Mouse (Mus musculus): ENCODE results near the gene Cacnb1. TPM values are rescaled to one million over a fixed set of nuclear protein-coding genes. Genes with fewer than 3 reads are reported as not detected.
A peak's percentile ranks its signal among the peaks of the same experiment; 100 is the strongest.

Cacnb1 gene
- polyA plus RNA-seq, 1 experiment from 2014 or later, result 51.8 TPM

GRCm38 (mm10) chr11:98035977-98036377, 13.1 kb upstream of the Cacnb1 start:
- Histone ChIP-seq H3K4me3 (replicated peaks) (peak overlapping the region; percentile 41), H3K27ac (no peak overlapping the region), H3K9ac (replicated peaks) (peak overlapping the region; percentile 69), H3K27me3 (peaks cover 11% of the 10 kb centered on the region), H3K4me2 (replicated peaks) (peak overlapping the region; percentile 85), H3K9me3 (no peaks in the 10 kb centered on the region), H3K36me3 (peaks cover 3% of the 10 kb centered on the region), H3K4me1 (replicated peaks) (peaks cover 21% of the 10 kb centered on the region)
- peak; percentile 66 for ATAC-seq
- 0% methylated on average over 26 of the region's 27 CpGs for WGBS

GRCm38 (mm10) chr11:98034840-98035239, 12.0 kb upstream of the Cacnb1 start:
- Histone ChIP-seq H3K4me3 (replicated peaks) (no peak overlapping the region), H3K27me3 (peaks cover 11% of the 10 kb centered on the region), H3K4me1 (replicated peaks) (peaks cover 21% of the 10 kb centered on the region), H3K9ac (replicated peaks) (peak overlapping the region; percentile 39; the same call in 1 of the 2 replicates), H3K4me2 (replicated peaks) (no peak overlapping the region), H3K36me3 (peaks cover 15% of the 10 kb centered on the region), H3K27ac (0 out of 2 replicates have a peak overlapping the region, but pooled peaks have one; percentile 12), H3K9me3 (no peaks in the 10 kb centered on the region)
- ATAC-seq, result peak; percentile 27
- WGBS, result 11% methylated on average over 4 of the region's 4 CpGs

- Histone ChIP-seq H3K4me3 (replicated peaks) (no peak overlapping the region), H3K9ac (replicated peaks) (no peak overlapping the region), H3K9me3 (no peaks in the 10 kb centered on the region)
Measured at GRCm38 (mm10) chr11:98034061-98034460, 11.2 kb upstream of the Cacnb1 start.

GRCm38 (mm10) chr11:98031443-98031770, 8.6 kb upstream of the Cacnb1 start:
- Histone ChIP-seq H3K9me3 (no peaks in the 10 kb centered on the region), H3K27ac (no peak overlapping the region), H3K4me1 (replicated peaks) (peaks cover 32% of the 10 kb centered on the region), H3K4me2 (replicated peaks) (no peak overlapping the region), H3K36me3 (peaks cover 33% of the 10 kb centered on the region), H3K4me3 (replicated peaks) (no peak overlapping the region), H3K9ac (replicated peaks) (no peak overlapping the region), H3K27me3 (peaks cover under 1% of the 10 kb centered on the region; the same call in 1 of the 2 replicates)
- no peak for ATAC-seq
- 3% methylated on average over 5 of the region's 5 CpGs for WGBS

More at GRCm38 (mm10) chr11:98034061-98034460, 11.2 kb upstream of the Cacnb1 start:
- no peak overlapping the region for H3K4me2 ChIP-seq (replicated peaks)
- ATAC-seq, result no peak
- 92% methylated on average over 5 of the region's 5 CpGs for WGBS
- peaks cover 23% of the 10 kb centered on the region for H3K36me3 ChIP-seq
- H3K27me3 ChIP-seq, result peaks cover 11% of the 10 kb centered on the region
- H3K4me1 ChIP-seq (replicated peaks), result peaks cover 21% of the 10 kb centered on the region
- no peak overlapping the region for H3K27ac ChIP-seq

GRCm38 (mm10) chr11:98030701-98031442, 8.0 kb upstream of the Cacnb1 start:
- Histone ChIP-seq H3K4me1 (replicated peaks) (peaks cover 30% of the 10 kb centered on the region), H3K9ac (replicated peaks) (no peak overlapping the region), H3K4me3 (replicated peaks) (no peak overlapping the region), H3K36me3 (peaks cover 33% of the 10 kb centered on the region), H3K27ac (no peak overlapping the region), H3K4me2 (replicated peaks) (no peak overlapping the region), H3K9me3 (no peaks in the 10 kb centered on the region), H3K27me3 (no peaks in the 10 kb centered on the region)
- no peak for ATAC-seq
- 59% methylated on average over 5 of the region's 5 CpGs for WGBS

GRCm38 (mm10) chr11:98027785-98028184, 5.0 kb upstream of the Cacnb1 start:
- Histone ChIP-seq H3K27ac (no peak overlapping the region), H3K27me3 (no peaks in the 10 kb centered on the region), H3K4me3 (replicated peaks) (peak overlapping the region; percentile 97), H3K4me2 (replicated peaks) (peak overlapping the region; percentile 90), H3K36me3 (peaks cover 33% of the 10 kb centered on the region), H3K4me1 (replicated peaks) (peaks cover 30% of the 10 kb centered on the region), H3K9me3 (no peaks in the 10 kb centered on the region), H3K9ac (replicated peaks) (peak overlapping the region; percentile 100)
- no peak for ATAC-seq
- WGBS, result 19% methylated on average over 7 of the region's 7 CpGs

- no peak for ATAC-seq
- Histone ChIP-seq H3K9me3 (no peaks in the 10 kb centered on the region), H3K27ac (peak overlapping the region; percentile 89), H3K36me3 (peaks cover 33% of the 10 kb centered on the region), H3K4me3 (replicated peaks) (peak overlapping the region; percentile 97), H3K9ac (replicated peaks) (peak overlapping the region; percentile 100), H3K4me1 (replicated peaks) (peaks cover 30% of the 10 kb centered on the region), H3K4me2 (replicated peaks) (peak overlapping the region; percentile 90), H3K27me3 (no peaks in the 10 kb centered on the region)
- WGBS, result under 1% methylated on average over 18 of the region's 18 CpGs
Measured at GRCm38 (mm10) chr11:98027297-98027688, 4.5 kb upstream of the Cacnb1 start.

- no peaks in the 10 kb centered on the region for H3K27me3 ChIP-seq
- H3K4me1 ChIP-seq (replicated peaks), result peaks cover 32% of the 10 kb centered on the region
- ATAC-seq, result peak; percentile 72
- H3K9me3 ChIP-seq, result no peaks in the 10 kb centered on the region
- peak within 1 kb of the TSS; percentile 100 for H3K9ac ChIP-seq (replicated peaks)
- under 1% methylated on average over 68 of the region's 69 CpGs for WGBS
- H3K27ac ChIP-seq, result peak within 1 kb of the TSS; percentile 89
- peak within 1 kb of the TSS; percentile 97 for H3K4me3 ChIP-seq (replicated peaks)
- H3K36me3 ChIP-seq, result peaks cover 33% of the 10 kb centered on the region
- peak within 1 kb of the TSS; percentile 90 for H3K4me2 ChIP-seq (replicated peaks)
Measured at GRCm38 (mm10) chr11:98026570-98027296, 3.9 kb upstream of the Cacnb1 start, which contains the start of gene Rpl19. Gene Rpl19 (plus strand): TSS chr11:98026710.

- WGBS, result 4% methylated on average over 15 of the region's 15 CpGs
- Histone ChIP-seq H3K9ac (replicated peaks) (peak overlapping the region; percentile 100), H3K4me3 (replicated peaks) (peak overlapping the region; percentile 97), H3K9me3 (no peaks in the 10 kb centered on the region), H3K4me1 (replicated peaks) (peaks cover 37% of the 10 kb centered on the region), H3K4me2 (replicated peaks) (peak overlapping the region; percentile 90), H3K27me3 (no peaks in the 10 kb centered on the region), H3K36me3 (peaks cover 32% of the 10 kb centered on the region), H3K27ac (peak overlapping the region; percentile 89)
- ATAC-seq, result no peak
Measured at GRCm38 (mm10) chr11:98026248-98026569, 3.4 kb upstream of the Cacnb1 start.

GRCm38 (mm10) chr11:98024516-98024915, 1.7 kb upstream of the Cacnb1 start:
- Histone ChIP-seq H3K27me3 (no peaks in the 10 kb centered on the region), H3K9ac (replicated peaks) (no peak overlapping the region), H3K4me2 (replicated peaks) (no peak overlapping the region), H3K9me3 (no peaks in the 10 kb centered on the region), H3K4me3 (replicated peaks) (no peak overlapping the region), H3K4me1 (replicated peaks) (peaks cover 54% of the 10 kb centered on the region), H3K27ac (no peak overlapping the region), H3K36me3 (peaks cover 15% of the 10 kb centered on the region)
- ATAC-seq, result no peak
- 85% methylated on average over 3 of the region's 3 CpGs for WGBS

- Histone ChIP-seq H3K4me3 (replicated peaks) (peak overlapping the region; percentile 83), H3K9ac (replicated peaks) (peak overlapping the region; percentile 94), H3K36me3 (peaks cover 12% of the 10 kb centered on the region), H3K9me3 (no peaks in the 10 kb centered on the region), H3K27me3 (no peaks in the 10 kb centered on the region), H3K4me1 (replicated peaks) (peaks cover 57% of the 10 kb centered on the region), H3K27ac (peak overlapping the region; percentile 97), H3K4me2 (replicated peaks) (peak overlapping the region; percentile 86)
- peak; percentile 40 for ATAC-seq
- 2% methylated on average over 23 of the region's 23 CpGs for WGBS
Measured at GRCm38 (mm10) chr11:98022253-98022554, 630 bp downstream of the Cacnb1 start.

- peaks cover 17% of the 10 kb centered on the region for H3K36me3 ChIP-seq
- H3K4me3 ChIP-seq (replicated peaks), result peak overlapping the region; percentile 83
- peak overlapping the region; percentile 97 for H3K27ac ChIP-seq
- peak overlapping the region; percentile 94 for H3K9ac ChIP-seq (replicated peaks)
- WGBS, result 3% methylated on average over 32 of the region's 34 CpGs
- H3K27me3 ChIP-seq, result no peaks in the 10 kb centered on the region
- ATAC-seq, result peak; percentile 21
- H3K9me3 ChIP-seq, result no peaks in the 10 kb centered on the region
- H3K4me2 ChIP-seq (replicated peaks), result peak overlapping the region; percentile 86
- H3K4me1 ChIP-seq (replicated peaks), result peaks cover 57% of the 10 kb centered on the region
Measured at GRCm38 (mm10) chr11:98021565-98022252, 1.1 kb downstream of the Cacnb1 start.
